Mouse (Mus musculus) bone marrow macrophage, adult 2 months (primary cell): ENCODE measurements around the gene Rims1. TPM values are rescaled to one million over a fixed set of nuclear protein-coding genes. Genes with fewer than 3 reads are reported as not detected.

Experiments used
- H3K27ac ChIP-seq: 2 replicates; pipeline ENCODE4 v1.5.1; 2012; ENCODE audit warnings: low read depth, low read length; ENCODE audit not compliant: insufficient read depth
- H3K4me1 ChIP-seq: 2 replicates; pipeline ENCODE4 v1.6.1; 2012; ENCODE audit warnings: low read length; ENCODE audit not compliant: control insufficient read depth, insufficient read depth
- H3K4me3 ChIP-seq: 2 replicates; pipeline ENCODE4 v1.5.1; 2012; ENCODE audit warnings: mild to moderate bottlenecking, low read length, moderate library complexity; ENCODE audit not compliant: insufficient read depth
- CTCF ChIP-seq: IDR thresholded peaks from 2 replicates; pipeline ENCODE4 v1.5.1; 2012; ENCODE audit warnings: low read depth, mild to moderate bottlenecking, low read length, moderate library complexity
- POLR2A ChIP-seq: IDR thresholded peaks from 2 replicates; pipeline ENCODE4 v1.6.1; 2012; ENCODE audit warnings: mild to moderate bottlenecking, low read depth, low read length, borderline replicate concordance
- polyA plus RNA-seq: library from polyadenylated mRNA; stranded (reverse); fragments of >200 nt; gene quantifications from 2 replicates; pipeline ENCODE4 v1.2.4, GENCODE M21; 2012; ENCODE audit not compliant: missing spikeins, insufficient read depth, insufficient read length

The Rims1 gene
- polyA plus RNA-seq, 1 experiment = not detected

DNA sequence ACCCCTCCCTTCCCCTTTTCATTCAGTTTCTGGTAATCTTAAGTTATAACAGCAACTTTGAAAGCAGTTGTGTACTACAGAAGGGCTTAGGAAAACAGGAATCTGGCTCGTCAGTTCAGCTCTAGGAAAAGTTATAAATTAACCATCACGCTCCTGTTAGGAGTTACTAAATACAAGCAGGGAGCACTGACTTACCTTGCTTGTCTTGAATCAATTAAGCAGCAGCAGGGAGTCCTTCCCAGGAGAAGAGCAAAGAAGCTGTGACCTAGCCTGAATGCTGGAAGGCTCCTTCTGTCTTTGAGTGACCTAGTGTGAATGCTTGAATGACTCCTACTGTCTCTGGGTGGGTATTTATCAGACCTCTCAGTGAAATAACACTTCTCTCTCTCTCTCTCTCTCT is 490.3 kb downstream of the Rims1 start:
- H3K4me3 ChIP-seq = no peak overlapping the region
- no peaks in the 10 kb centered on the region for H3K4me1 ChIP-seq
- TF ChIP-seq CTCF (no peak), POLR2A (no peak)
- H3K27ac ChIP-seq = no peak overlapping the region

DNA sequence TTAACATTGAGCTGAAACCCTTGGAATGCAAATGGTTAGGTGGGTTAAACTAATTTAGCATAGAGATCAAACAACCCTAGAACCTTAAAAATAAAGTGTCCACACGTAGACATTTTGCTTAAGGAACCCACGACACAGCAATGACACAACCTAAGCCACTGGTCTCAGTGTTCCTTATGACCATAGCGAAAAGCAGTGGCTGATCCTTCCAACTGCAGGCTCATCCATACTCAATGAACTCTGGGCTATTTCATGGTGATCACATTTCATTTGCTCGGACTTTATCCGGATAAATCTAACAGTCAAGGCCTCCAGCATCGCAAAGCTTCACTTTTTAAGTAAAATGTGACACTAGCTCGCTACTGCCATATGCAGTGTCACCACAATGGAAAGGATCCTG is 494.3 kb downstream of the Rims1 start:
- Histone ChIP-seq H3K4me1 (no peaks in the 10 kb centered on the region), H3K4me3 (no peak overlapping the region), H3K27ac (no peak overlapping the region)
- TF ChIP-seq POLR2A = no peak
- no peak for TF ChIP-seq CTCF

DNA sequence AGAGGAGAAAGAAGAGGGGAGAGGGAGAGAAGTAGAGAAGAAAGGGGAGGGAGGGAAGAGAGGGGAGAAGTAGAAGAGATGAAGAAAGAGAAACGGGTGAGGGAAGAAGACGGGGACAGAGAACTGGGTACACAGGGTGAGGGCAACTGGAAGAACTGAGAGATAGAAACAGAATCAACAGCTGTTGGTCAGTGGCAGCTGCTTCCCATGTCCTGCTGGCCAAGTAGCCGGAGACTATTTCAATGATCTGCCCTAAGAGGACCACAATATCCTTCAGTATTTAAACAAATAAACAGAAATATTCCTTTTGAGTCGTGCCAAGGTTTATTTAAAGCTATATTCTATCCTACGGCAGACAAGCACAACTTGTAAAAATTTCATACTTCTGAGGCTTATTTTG is 499.3 kb downstream of the Rims1 start:
- H3K4me3 ChIP-seq = no peak overlapping the region
- no peaks in the 10 kb centered on the region for H3K4me1 ChIP-seq
- no peak overlapping the region for H3K27ac ChIP-seq
- no peak for TF ChIP-seq POLR2A
- no peak for TF ChIP-seq CTCF

DNA sequence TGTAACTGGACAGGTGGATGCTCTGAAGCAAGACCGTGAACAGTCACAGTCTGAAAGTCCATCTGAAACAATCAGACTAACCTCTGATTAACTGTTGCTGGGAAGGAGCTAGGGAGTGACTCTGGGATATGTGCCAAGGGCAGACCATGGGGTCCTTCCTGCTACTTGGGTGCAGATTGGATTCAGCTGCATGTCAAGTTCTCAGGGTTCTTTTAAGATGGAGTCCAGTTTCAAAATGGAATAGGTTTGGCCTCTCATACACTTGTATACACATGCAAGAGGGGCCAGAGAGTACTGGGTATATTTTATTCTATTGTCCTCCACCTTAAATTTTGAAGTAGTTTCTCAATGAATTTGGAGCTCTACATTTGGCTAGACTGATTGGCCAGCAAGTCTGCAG is 499.9 kb downstream of the Rims1 start:
- H3K4me1 ChIP-seq = no peaks in the 10 kb centered on the region
- no peak overlapping the region for H3K27ac ChIP-seq
- TF ChIP-seq POLR2A (no peak), CTCF (no peak)
- H3K4me3 ChIP-seq = no peak overlapping the region

DNA sequence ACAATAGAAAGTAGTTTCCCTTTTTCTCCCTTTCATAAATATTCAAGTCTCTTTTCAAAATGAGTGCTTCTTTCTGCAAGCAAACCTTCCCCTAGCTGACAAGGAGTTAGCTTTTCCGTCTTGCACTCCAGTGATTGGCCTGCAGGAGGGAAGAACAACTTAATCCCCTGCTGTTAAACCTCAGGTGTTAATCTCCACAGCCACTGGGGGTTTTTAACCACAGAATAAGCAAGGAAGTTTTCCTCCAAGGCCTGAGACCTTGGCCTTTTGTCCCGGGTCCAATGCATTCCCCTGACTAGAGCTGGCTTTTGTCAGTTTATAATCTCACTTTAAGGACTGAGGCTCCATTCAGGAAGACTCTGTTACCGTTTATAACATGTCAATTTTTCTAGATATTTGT is 511.8 kb downstream of the Rims1 start:
- H3K4me3 ChIP-seq = no peak overlapping the region
- no peak for TF ChIP-seq CTCF
- no peak for TF ChIP-seq POLR2A
- no peaks in the 10 kb centered on the region for H3K4me1 ChIP-seq
- no peak overlapping the region for H3K27ac ChIP-seq

DNA sequence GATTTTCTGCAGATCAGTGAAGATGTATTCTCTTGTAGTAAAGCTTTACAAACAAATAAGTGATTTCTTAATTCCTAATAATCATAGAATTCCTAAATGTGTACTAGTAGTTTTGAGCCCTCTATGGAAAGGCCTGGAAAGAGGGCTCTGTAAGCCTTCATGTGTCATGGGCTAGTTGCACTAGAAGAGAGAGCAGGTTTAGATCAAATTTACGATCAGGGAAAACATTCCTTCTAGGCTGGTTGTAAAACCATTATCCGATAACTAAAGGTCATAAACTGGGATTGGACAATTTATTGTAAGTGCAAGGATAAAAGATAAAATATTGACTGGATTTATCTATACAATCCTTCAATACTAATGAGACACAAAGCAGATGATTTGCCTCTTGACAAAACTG is 512.5 kb downstream of the Rims1 start:
- Histone ChIP-seq H3K27ac (no peak overlapping the region), H3K4me1 (no peaks in the 10 kb centered on the region), H3K4me3 (no peak overlapping the region)
- no peak for TF ChIP-seq POLR2A
- no peak for TF ChIP-seq CTCF

DNA sequence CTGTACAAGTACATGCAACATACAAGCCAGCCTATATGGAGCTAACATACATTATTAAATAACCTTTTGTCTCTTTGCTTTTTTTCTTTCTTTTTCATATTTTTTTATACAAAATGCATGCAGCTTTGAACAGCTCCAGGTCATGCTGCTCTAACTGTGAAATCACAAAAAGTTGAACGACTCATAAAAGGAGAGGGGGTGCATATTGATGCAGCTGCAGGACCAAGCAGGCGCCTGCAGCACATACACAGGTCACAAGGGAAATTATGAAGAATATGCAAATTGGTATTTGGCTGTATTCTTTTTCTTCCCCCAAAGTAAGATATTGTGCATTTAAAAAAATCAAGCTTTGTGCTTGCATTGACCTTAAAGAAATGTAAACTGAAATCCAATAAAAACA is 519.0 kb downstream of the Rims1 start:
- no peaks in the 10 kb centered on the region for H3K4me1 ChIP-seq
- no peak overlapping the region for H3K4me3 ChIP-seq
- TF ChIP-seq CTCF (no peak), POLR2A (no peak)
- no peak overlapping the region for H3K27ac ChIP-seq

DNA sequence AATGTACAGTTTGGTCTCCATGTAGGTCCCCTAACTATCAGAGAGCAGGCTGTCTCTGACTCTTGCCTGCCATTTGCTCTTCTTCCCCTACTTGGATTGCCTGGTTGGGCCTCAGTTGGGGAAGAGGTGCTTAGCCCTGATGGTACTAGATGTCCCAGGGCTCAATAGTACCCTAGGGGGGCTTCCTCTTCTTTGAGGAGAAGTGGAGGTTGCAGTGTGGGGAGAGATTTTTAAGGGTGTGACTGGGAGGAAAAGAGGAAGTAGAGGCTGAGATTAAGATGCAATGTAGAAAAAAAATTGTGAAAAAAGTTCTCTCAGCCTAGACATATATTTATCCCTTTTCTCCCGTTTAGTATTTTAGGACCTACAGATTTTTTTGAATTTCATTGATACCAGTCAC is 525.8 kb downstream of the Rims1 start:
- Histone ChIP-seq H3K4me3 (no peak overlapping the region), H3K27ac (no peak overlapping the region), H3K4me1 (no peaks in the 10 kb centered on the region)
- TF ChIP-seq POLR2A (no peak), CTCF (no peak)

DNA sequence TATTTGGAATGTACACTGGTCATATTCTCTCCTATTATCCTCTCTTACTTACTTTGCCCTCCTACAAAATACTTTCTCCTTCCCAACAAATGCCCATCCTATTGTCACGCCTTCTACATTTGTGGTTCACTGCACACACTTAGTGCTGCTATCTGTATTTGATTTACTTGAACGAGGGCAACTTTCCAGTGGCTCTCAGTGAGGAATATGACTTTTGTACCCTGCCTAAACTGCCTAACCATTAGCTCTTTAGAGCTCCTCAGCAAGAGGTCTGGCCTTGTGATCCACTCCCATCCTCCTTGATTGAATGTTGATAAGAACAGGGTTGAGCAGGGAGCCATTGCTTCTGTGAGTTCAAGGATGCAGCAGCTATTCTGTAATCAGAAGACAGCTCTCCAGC is 531.7 kb downstream of the Rims1 start:
- H3K4me3 ChIP-seq = no peak overlapping the region
- no peaks in the 10 kb centered on the region for H3K4me1 ChIP-seq
- TF ChIP-seq CTCF (no peak), POLR2A (no peak)
- no peak overlapping the region for H3K27ac ChIP-seq

DNA sequence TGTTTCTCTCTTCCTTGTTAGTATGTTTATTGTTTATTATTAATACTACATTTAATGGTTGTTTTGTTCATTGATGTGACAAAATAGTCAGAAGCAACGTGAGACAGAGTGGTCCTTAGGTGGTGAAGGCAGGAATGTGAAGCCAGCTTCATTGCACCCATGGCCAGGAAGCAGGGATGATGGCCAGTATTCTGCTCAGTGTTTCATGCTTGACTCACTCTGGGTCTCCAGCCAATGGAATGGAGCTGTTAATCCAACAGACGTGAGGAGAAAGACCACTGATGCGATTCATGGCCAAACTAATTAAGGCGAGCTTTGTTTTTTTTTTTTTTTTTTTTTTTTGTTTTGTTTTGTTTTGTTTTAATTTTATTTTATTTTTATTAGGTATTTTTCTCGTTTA is 535.7 kb downstream of the Rims1 start:
- TF ChIP-seq CTCF = no peak
- Histone ChIP-seq H3K4me1 (no peaks in the 10 kb centered on the region), H3K27ac (no peak overlapping the region), H3K4me3 (no peak overlapping the region)
